Mouse (Mus musculus) liver, embryonic 16.5 days (tissue): Measurements from ENCODE around the gene Zfp580. TPM values are rescaled to one million over a fixed set of nuclear protein-coding genes. Genes with fewer than 3 reads are reported as not detected.
"Not testable (repeated sequence)": the region's sequence is repeated elsewhere in the genome, so short reads cannot be mapped to it uniquely, and the experiment has no call there.

Experiments used
- ATAC-seq: fragments of 200-750 bp; cut with Nextera tagmentation; 2 replicates; pipeline ENCODE4 v1.8.0; 2017; ENCODE audit warnings: low read depth, mild to moderate bottlenecking, moderate number of reproducible peaks, moderate library complexity
- H3K27ac ChIP-seq: fragments of 300-500 bp; sonication (generic); 2 replicates; pipeline ENCODE4 v1.5.1; 2014; ENCODE audit warnings: mild to moderate bottlenecking, low read length
- H3K27me3 ChIP-seq: fragments of 300-500 bp; sonication (generic); 2 replicates; pipeline ENCODE4 v1.6.1; 2014; ENCODE audit warnings: low read depth, low read length, mixed read lengths; ENCODE audit not compliant: control insufficient read depth, insufficient read depth
- H3K36me3 ChIP-seq: fragments of 300-500 bp; sonication (generic); 2 replicates; pipeline ENCODE4 v1.6.1; 2014; ENCODE audit warnings: mild to moderate bottlenecking; ENCODE audit not compliant: control insufficient read depth, insufficient read depth
- H3K4me1 ChIP-seq: fragments of 300-500 bp; sonication (generic); 2 replicates; pipeline ENCODE4 v1.6.1; 2014; ENCODE audit warnings: low read depth, low read length, mixed read lengths; ENCODE audit not compliant: control insufficient read depth
- H3K4me2 ChIP-seq: fragments of 300-500 bp; sonication (generic); 2 replicates; pipeline ENCODE4 v1.6.1; 2014; ENCODE audit warnings: low read depth, low read length, mixed read lengths
- H3K4me3 ChIP-seq: fragments of 300-500 bp; sonication (generic); 2 replicates; pipeline ENCODE4 v1.5.1; 2014; ENCODE audit warnings: low read depth, mild to moderate bottlenecking, low read length
- H3K9ac ChIP-seq: fragments of 300-500 bp; sonication (generic); 2 replicates; pipeline ENCODE4 v1.6.1; 2014; ENCODE audit warnings: low read depth, low read length
- H3K9me3 ChIP-seq: fragments of 300-500 bp; sonication (generic); replicated peaks from 2 replicates; pipeline ENCODE4 v1.6.1; 2016; ENCODE audit warnings: low read length; ENCODE audit not compliant: control insufficient read depth
- WGBS: fragments of 180-500 bp; shearing (Covaris S2); extraction: QIAGEN DNeasy Blood & Tissue Kit; methylation state at CpG from one replicate; pipeline ENCODE4 v1.1.7; 2014; ENCODE audit not compliant: insufficient replicate concordance; 5-methylcytosine and 5-hydroxymethylcytosine counted together
- polyA plus RNA-seq: library from polyadenylated mRNA; unstranded; fragments of >200 nt; fragmentation: Nextera tagmentation; extraction: Ambion mirVana; gene quantifications from 2 replicates; pipeline ENCODE4 v1.2.1, GENCODE M21; 2015

Zfp580 gene
- polyA plus RNA-seq, 1 experiment from 2014 or later: 1.8 TPM

DNA sequence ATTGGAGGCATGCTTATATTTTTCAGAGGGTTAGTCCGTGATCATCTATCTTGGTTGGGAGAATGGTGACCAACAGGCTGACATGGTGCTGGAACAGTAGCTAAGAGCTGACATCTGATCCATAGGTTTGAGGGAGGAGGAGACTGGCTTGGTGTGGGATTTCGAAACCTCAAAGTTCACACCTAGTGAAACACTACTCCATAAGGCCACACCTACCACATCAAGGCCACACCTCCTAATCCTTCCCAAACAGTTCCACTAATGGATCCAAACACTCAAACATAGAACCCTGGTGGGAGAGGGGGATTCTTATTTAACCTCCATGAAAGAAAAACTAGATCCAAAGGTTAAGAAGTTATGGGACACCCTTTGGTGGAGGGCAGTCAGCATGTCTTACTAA lies 34.4 kb upstream of the Zfp580 start:
- WGBS: 94% methylated on average over 2 of the region's 2 CpGs
- Histone ChIP-seq H3K36me3 (peaks cover 21% of the 10 kb centered on the region), H3K9ac (no peak overlapping the region), H3K9me3 (no peaks in the 10 kb centered on the region), H3K27ac (no peak overlapping the region), H3K27me3 (no peaks in the 10 kb centered on the region), H3K4me1 (peaks cover 35% of the 10 kb centered on the region), H3K4me3 (no peak overlapping the region), H3K4me2 (no peak overlapping the region)
- ATAC-seq: no peak

DNA sequence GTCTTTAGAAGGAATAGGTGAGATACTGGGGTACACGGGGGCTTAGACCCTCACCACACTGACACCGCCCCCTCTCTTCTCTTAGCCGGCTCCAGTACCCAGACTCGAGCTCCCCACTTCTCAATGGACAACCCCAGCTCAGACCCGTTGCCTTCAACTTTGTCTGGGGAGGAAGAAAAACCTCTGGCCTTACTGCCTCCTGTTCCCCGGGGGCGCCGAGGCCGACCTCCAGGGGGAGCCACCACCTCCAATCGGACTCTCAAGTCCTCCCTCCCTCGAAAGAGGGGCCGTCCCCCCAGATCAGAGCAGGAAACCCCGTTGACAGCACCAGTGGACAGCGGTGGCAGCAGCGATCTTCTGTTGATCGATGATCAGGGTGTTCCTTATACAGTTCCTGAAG lies 34.0 kb upstream of the Zfp580 start:
- Histone ChIP-seq H3K27me3 (no peaks in the 10 kb centered on the region), H3K4me1 (peaks cover 37% of the 10 kb centered on the region), H3K9me3 (no peaks in the 10 kb centered on the region), H3K4me3 (no peak overlapping the region), H3K27ac (no peak overlapping the region), H3K9ac (no peak overlapping the region), H3K36me3 (peaks cover 19% of the 10 kb centered on the region), H3K4me2 (no peak overlapping the region)
- WGBS: 80% methylated on average over 16 of the region's 16 CpGs
- ATAC-seq: no peak

DNA sequence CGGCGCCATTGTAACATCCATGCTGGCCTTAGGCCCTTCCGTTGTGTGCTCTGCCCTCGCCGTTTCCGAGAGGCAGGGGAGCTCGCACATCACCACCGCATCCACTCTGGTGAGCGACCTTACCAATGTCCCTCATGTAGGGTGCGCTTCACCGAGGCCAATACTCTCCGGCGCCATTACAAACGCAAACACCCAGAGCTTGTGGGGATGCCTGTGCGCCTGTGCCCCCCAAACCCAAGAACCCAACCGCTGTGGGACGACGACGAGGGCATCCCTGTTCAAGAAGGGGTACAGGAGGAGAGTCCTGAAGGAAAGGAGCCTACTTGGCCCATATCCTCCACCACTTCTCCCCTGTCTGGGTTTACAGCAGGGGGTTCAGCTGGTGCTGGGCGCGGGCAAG lies 33.4 kb upstream of the Zfp580 start:
- Histone ChIP-seq H3K36me3 (peaks cover 13% of the 10 kb centered on the region), H3K4me3 (no peak overlapping the region), H3K27ac (no peak overlapping the region), H3K4me1 (peaks cover 38% of the 10 kb centered on the region), H3K9me3 (no peaks in the 10 kb centered on the region), H3K9ac (no peak overlapping the region), H3K4me2 (no peak overlapping the region), H3K27me3 (no peaks in the 10 kb centered on the region)
- 90% methylated on average over 21 of the region's 21 CpGs for WGBS
- ATAC-seq: no peak

DNA sequence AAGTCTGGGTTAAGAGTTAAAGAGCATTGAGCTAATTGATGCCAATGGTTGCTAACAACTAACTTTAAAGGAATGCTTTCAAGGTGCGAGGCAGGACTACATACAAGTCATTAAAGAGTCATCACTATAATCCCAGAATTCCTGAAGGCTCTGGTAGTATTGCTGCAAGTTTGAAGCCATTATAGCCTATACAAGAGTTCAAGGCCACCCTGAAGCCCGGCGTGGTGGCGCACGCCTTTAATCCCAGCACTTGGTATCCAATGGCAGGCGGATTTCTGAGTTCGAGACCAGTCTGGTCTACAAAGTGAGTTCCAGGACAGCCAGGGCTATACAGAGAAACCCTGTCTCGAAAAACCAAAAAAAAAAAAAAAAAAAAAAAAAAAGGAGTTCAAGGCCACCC lies 31.8 kb upstream of the Zfp580 start:
- Histone ChIP-seq H3K9ac (peak overlapping the region; percentile 96), H3K4me3 (peak overlapping the region; percentile 87), H3K4me2 (peak overlapping the region; percentile 78), H3K27ac (peak overlapping the region; percentile 96), H3K4me1 (peaks cover 30% of the 10 kb centered on the region), H3K36me3 (peaks cover 13% of the 10 kb centered on the region)
- WGBS: 26% methylated on average over 8 of the region's 8 CpGs
- ATAC-seq, H3K27me3 ChIP-seq, H3K9me3 ChIP-seq: not testable (repeated sequence)

DNA sequence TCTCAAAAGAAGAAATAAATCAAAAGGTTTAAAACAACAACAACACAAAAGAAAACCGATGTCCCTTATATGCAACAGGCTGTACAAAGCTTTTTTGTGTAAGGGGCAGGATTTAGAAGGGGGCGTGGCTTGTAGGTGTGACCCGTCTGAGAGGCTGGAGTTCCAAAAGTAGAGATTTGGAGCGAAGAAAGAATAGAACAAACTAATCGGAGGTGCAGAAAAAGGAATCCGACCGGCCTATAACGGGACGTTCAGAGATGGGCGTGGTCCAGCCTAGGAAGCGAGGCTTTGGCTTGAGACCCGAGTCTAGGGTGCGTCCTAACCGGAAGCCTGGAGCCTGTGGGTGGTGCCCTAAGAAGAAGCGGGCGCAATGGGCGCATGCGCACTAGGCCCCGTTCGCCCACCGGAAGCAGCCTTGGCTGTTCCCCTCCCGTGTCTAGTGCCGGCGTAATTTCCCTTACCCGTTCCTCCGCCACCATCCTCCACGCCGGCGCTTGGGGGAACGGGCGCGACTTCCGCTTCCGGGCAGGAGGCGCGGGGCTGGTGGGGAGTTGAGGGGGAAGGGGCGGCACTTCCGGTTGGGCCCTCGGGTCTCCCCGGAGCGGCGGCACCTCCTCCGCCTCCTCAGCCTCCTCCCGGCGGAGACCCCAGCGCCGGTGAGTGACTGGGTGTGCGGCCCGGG lies 31.2 kb upstream of the Zfp580 start, which contains the start of the genes Zfp865 and Ccdc106:
Gene Zfp865 (plus strand): TSS at position 377 of the 682 bp plus-strand sequence.
Gene Ccdc106 (plus strand): TSS at position 554 of the 682 bp plus-strand sequence.
- peak within 1 kb of the TSS; percentile 96 for H3K9ac ChIP-seq
- under 1% methylated on average over 42 of the region's 49 CpGs for WGBS
- peak within 1 kb of the TSS; percentile 78 for H3K4me2 ChIP-seq
- H3K4me3 ChIP-seq: peak within 1 kb of the TSS; percentile 87
- H3K4me1 ChIP-seq: peaks cover 30% of the 10 kb centered on the region
- no peaks in the 10 kb centered on the region for H3K27me3 ChIP-seq
- peak within 1 kb of the TSS; percentile 96 for H3K27ac ChIP-seq
- H3K36me3 ChIP-seq: peaks cover 13% of the 10 kb centered on the region
- peak; percentile 86 for ATAC-seq
- no peaks in the 10 kb centered on the region for H3K9me3 ChIP-seq

DNA sequence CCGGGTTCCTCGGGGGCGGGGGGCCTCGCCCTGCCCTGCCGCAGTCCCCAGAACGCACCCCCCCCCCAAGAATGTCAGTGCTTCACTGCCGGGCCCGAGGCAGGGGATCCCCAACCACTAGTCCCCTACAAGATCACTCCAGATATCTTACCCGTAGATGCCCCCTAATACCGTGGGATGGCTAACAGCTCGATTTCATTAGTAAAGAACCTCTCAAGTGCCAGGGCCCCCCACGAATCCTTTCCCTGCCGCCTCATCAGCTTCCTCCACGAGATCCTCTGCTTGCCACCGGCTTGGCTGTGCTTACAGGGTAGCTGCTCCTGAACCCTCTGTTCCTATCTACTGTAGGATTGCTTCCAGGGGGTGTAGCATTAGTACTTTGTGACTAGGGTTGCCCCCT lies 30.7 kb upstream of the Zfp580 start:
- WGBS: 0% methylated on average over 14 of the region's 15 CpGs
- H3K4me3 ChIP-seq: peak overlapping the region; percentile 87
- peak; percentile 6 for ATAC-seq
- H3K4me2 ChIP-seq: peak overlapping the region; percentile 78
- peak overlapping the region; percentile 96 for H3K27ac ChIP-seq
- peaks cover 13% of the 10 kb centered on the region for H3K36me3 ChIP-seq
- H3K4me1 ChIP-seq: peaks cover 30% of the 10 kb centered on the region
- H3K9me3 ChIP-seq: no peaks in the 10 kb centered on the region
- peak overlapping the region; percentile 96 for H3K9ac ChIP-seq
- no peaks in the 10 kb centered on the region for H3K27me3 ChIP-seq

DNA sequence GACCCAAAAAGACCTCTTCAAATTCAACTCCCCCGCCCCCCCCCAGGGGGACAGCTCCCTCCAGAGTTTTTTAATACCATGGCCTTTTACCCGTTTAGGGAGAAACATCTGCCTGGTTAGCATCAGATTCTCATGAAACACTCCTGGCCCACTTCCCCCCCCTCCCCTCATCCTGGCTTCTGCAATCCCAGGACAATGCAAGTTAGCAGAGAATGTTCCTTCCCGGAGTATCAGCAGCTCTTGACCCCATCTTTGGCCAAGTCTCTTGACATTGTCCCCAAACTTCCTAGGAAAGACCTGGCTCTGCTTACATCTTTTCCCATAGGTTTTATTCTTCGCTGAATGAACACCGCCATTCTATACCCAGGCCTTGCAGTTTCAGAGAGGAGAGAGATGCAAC lies 30.1 kb upstream of the Zfp580 start:
- H3K4me3 ChIP-seq: peak overlapping the region; percentile 87
- H3K4me1 ChIP-seq: peaks cover 25% of the 10 kb centered on the region
- no peak for ATAC-seq
- WGBS: 39% methylated on average over 5 of the region's 5 CpGs
- no peaks in the 10 kb centered on the region for H3K27me3 ChIP-seq
- no peaks in the 10 kb centered on the region for H3K9me3 ChIP-seq
- peaks cover 13% of the 10 kb centered on the region for H3K36me3 ChIP-seq
- peak overlapping the region; percentile 78 for H3K4me2 ChIP-seq
- peak overlapping the region; percentile 96 for H3K9ac ChIP-seq
- peak overlapping the region; percentile 96; the same call in 1 of the 2 replicates for H3K27ac ChIP-seq

DNA sequence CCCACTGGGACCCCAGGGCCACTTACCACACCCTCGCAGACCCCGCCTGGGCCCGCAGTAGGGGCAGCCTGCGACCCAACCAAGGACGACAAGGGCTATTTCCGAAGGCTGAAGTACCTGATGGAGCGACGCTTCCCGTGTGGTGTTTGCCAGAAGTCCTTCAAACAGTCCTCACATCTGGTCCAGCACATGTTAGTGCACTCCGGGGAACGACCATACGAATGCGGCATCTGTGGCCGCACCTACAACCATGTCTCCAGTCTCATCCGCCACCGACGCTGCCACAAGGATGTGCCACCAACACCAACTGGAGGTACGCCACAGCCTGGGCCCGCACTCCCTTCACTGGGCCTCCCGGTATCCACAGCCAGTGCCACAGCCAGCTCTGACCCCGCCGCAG lies 21.8 kb upstream of the Zfp580 start:
- ATAC-seq: no peak
- WGBS: 89% methylated on average over 22 of the region's 22 CpGs
- Histone ChIP-seq H3K4me3 (no peak overlapping the region), H3K36me3 (peaks cover 43% of the 10 kb centered on the region), H3K9ac (no peak overlapping the region), H3K27me3 (no peaks in the 10 kb centered on the region), H3K4me2 (no peak overlapping the region), H3K9me3 (peaks cover 25% of the 10 kb centered on the region), H3K4me1 (no peaks in the 10 kb centered on the region; the same call in 1 of the 2 replicates), H3K27ac (no peak overlapping the region)

DNA sequence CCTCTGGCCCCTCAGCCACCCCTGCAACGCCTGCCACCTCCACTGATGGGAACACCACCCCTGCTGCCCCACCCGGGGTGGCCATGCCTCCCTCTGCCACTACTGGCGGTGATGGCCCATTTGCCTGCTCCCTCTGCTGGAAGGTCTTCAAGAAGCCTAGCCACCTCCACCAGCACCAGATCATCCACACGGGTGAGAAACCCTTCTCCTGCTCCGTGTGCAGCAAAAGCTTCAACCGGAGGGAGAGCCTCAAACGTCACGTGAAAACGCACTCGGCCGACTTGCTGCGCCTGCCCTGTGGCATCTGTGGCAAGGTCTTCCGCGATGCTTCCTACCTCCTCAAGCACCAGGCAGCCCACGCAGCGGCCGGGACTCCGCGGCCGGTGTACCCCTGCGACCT lies 21.4 kb upstream of the Zfp580 start:
- Histone ChIP-seq H3K4me1 (no peaks in the 10 kb centered on the region; the same call in 1 of the 2 replicates), H3K9me3 (peaks cover 25% of the 10 kb centered on the region), H3K36me3 (peaks cover 43% of the 10 kb centered on the region), H3K27me3 (no peaks in the 10 kb centered on the region), H3K4me3 (no peak overlapping the region), H3K4me2 (no peak overlapping the region), H3K27ac (no peak overlapping the region), H3K9ac (no peak overlapping the region)
- no peak for ATAC-seq
- WGBS: 93% methylated on average over 21 of the region's 21 CpGs
